Mouse (Mus musculus): ENCODE data around the gene Rpl36al. TPM values are rescaled to one million over a fixed set of nuclear protein-coding genes. Genes with fewer than 3 reads are reported as not detected.
"Not testable (repeated sequence)": the region's sequence is repeated elsewhere in the genome, so short reads cannot be mapped to it uniquely, and the experiment has no call there.

The Rpl36al gene
- polyA plus RNA-seq, 1 experiment from 2014 or later: 510 TPM

DNA sequence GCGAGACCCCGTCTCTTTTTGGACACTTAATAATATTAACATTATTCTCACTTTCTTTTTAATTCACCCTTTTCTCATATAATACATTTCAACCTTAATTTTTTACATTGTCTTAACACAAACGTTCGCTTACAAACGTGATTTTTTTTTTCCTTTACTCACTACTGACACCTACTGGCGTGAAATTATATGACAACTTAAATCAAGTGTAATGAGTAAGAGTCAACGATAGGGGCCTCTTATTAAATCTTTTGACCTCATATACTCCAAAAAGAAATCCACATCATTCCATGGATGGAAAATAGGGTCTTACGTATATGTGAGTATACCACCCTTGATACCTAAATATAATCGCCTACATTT is 24.3 kb downstream of the Rpl36al start:
- Histone ChIP-seq H3K4me2 (replicated peaks; ENCODE audit: low read depth, low read length) (0 out of 2 replicates have a peak overlapping the region, but pooled peaks have one; percentile 11), H3K4me3 (ENCODE audit: low read depth, low read length) (peak overlapping the region; percentile 12; the same call in 1 of the 2 replicates), H3K27ac (ENCODE audit: low read length) (no peak overlapping the region), H3K4me1 (ENCODE audit: insufficient read depth, low read depth, low read length) (peaks cover 4% of the 10 kb centered on the region; the same call in 1 of the 2 replicates), H3K9ac (replicated peaks; ENCODE audit: low read depth) (no peak overlapping the region), H3K27me3 (replicated peaks; ENCODE audit: insufficient read depth, low read length) (no peaks in the 10 kb centered on the region), H3K9me3 (ENCODE audit: low read length) (no peaks in the 10 kb centered on the region), H3K36me3 (ENCODE audit: insufficient read depth, low read length) (0 out of 2 replicates have a peak, but pooled peaks cover 4% of the 10 kb centered on the region)
- WGBS: 4% methylated on average over 9 of the region's 9 CpGs
- DNase-seq (ENCODE audit: low spot score) (peak; percentile 88), ATAC-seq (peak; percentile 6)
- TF ChIP-seq CTCF (IDR thresholded peaks at IDR 0.05): peak; percentile 79
- TF ChIP-seq EP300 (IDR thresholded peaks at IDR 0.05): peak; percentile 16; the same call in 1 of the 2 replicates

DNA sequence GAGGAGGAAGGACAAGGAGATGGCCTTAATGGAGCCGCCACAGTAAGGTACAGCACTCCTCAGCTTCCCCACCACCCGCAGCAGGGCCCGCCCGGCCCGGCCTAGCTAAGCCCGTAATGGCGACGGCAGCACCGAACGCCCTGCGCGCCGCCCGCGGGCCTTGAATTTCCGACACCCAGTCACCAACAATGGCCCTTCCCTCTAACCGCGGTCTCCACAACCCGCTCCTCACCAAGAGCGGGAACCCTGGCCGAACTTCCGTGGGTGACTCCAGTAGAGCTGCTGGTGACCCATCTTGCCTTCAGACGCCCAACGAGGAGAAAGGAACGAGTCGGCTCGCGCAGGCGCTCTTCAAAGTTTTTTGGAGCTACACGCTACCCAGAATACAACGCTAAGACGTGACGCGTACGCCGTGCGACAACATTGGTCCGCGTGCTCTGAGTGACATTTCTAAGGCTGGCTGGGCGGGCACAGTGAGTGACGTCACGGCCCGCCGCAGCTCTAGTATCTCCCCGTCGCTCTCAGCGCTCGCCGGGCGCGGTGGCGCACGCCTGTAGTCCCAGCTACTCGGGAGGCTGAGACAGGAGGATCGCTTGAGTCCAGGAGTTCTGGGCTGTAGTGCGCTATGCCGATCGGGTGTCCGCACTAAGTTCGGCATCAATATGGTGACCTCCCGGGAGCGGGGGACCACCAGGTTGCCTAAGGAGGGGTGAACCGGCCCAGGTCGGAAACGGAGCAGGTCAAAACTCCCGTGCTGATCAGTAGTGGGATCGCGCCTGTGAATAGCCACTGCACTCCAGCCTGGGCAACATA is 24.9 kb downstream of the Rpl36al start, which contains the start of gene Rps29:
Gene Rps29, minus strand, starts transcription at position 422 of the 813 bp plus-strand sequence.
- H3K36me3 ChIP-seq (ENCODE audit: insufficient read depth, low read length); H3K27me3 ChIP-seq (replicated peaks; ENCODE audit: insufficient read depth, low read length); H3K4me1 ChIP-seq (ENCODE audit: insufficient read depth, low read depth, low read length); H3K9me3 ChIP-seq (ENCODE audit: low read length): not testable (repeated sequence)
- peak within 1 kb of the TSS; percentile 66 for H3K4me2 ChIP-seq (replicated peaks; ENCODE audit: low read depth, low read length)
- under 1% methylated on average over 54 of the region's 68 CpGs for WGBS
- ATAC-seq (peak; percentile 99), DNase-seq (ENCODE audit: low spot score) (peak; percentile 99)
- peak within 1 kb of the TSS; percentile 92 for H3K27ac ChIP-seq (ENCODE audit: low read length)
- H3K9ac ChIP-seq (replicated peaks; ENCODE audit: low read depth): peak within 1 kb of the TSS; percentile 63
- peak within 1 kb of the TSS; percentile 53 for H3K4me3 ChIP-seq (ENCODE audit: low read depth, low read length)

DNA sequence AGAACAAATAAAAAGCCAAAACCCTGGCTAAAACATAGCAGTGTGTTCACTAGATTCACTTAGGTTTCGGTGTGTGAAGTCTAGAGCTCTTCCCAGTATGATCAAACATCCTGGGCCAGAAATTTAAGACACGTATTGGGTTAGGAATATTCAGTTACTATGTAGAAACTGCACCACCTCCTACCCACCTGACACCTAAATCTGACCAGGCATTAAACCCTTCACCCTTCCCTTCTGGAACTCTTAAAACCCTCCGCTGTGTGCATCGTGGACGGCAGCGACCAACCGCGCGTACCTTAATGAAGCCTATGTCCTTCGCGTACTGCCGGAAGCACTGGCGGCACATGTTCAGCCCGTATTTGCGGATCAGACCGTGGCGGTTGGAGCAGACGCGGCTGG is 25.5 kb downstream of the Rpl36al start:
- ATAC-seq: no peak
- H3K36me3 ChIP-seq (ENCODE audit: insufficient read depth, low read length): 0 out of 2 replicates have a peak, but pooled peaks cover 4% of the 10 kb centered on the region
- peak overlapping the region; percentile 92 for H3K27ac ChIP-seq (ENCODE audit: low read length)
- no peak for TF ChIP-seq EP300 (IDR thresholded peaks at IDR 0.05)
- no peak for TF ChIP-seq CTCF (IDR thresholded peaks at IDR 0.05)
- peaks cover 4% of the 10 kb centered on the region; the same call in 1 of the 2 replicates for H3K4me1 ChIP-seq (ENCODE audit: insufficient read depth, low read depth, low read length)
- H3K9ac ChIP-seq (replicated peaks; ENCODE audit: low read depth): peak overlapping the region; percentile 63
- peak overlapping the region; percentile 66 for H3K4me2 ChIP-seq (replicated peaks; ENCODE audit: low read depth, low read length)
- H3K9me3 ChIP-seq (ENCODE audit: low read length): no peaks in the 10 kb centered on the region
- WGBS: under 1% methylated on average over 19 of the region's 19 CpGs
- DNase-seq (ENCODE audit: low spot score): peak; percentile 37
- no peaks in the 10 kb centered on the region for H3K27me3 ChIP-seq (replicated peaks; ENCODE audit: insufficient read depth, low read length)
- H3K4me3 ChIP-seq (ENCODE audit: low read depth, low read length): peak overlapping the region; percentile 53

DNA sequence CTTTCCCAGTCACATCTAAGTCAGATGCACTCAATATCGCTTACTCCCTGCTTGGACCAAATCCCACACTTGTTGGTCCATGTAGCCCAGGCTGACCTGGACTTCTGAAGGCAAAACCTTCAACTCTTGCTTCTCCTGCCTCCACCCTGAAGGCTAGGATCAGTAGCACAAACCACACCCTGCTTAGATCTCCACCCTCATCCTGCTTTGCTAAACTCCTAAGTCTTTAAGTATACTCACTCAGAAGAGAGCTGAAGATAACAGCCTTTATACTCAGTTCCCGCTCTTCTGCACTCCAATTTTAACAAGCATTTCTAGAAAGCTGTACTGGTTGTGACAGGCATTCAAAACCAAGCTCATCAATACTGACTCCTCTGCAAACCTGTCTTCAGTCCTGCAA is 26.8 kb downstream of the Rpl36al start:
- DNase-seq (ENCODE audit: low spot score): no peak
- Histone ChIP-seq H3K36me3 (ENCODE audit: insufficient read depth, low read length) (0 out of 2 replicates have a peak, but pooled peaks cover 4% of the 10 kb centered on the region), H3K27me3 (replicated peaks; ENCODE audit: insufficient read depth, low read length) (no peaks in the 10 kb centered on the region), H3K4me1 (ENCODE audit: insufficient read depth, low read depth, low read length) (peaks cover 4% of the 10 kb centered on the region; the same call in 1 of the 2 replicates), H3K27ac (ENCODE audit: low read length) (no peak overlapping the region), H3K4me2 (replicated peaks; ENCODE audit: low read depth, low read length) (no peak overlapping the region), H3K9me3 (ENCODE audit: low read length) (no peaks in the 10 kb centered on the region), H3K4me3 (ENCODE audit: low read depth, low read length) (no peak overlapping the region), H3K9ac (replicated peaks; ENCODE audit: low read depth) (no peak overlapping the region)
- ATAC-seq: no peak
- 90% methylated on average over 2 of the region's 2 CpGs for WGBS
- TF ChIP-seq EP300 (IDR thresholded peaks at IDR 0.05) (no peak), CTCF (IDR thresholded peaks at IDR 0.05) (no peak)

DNA sequence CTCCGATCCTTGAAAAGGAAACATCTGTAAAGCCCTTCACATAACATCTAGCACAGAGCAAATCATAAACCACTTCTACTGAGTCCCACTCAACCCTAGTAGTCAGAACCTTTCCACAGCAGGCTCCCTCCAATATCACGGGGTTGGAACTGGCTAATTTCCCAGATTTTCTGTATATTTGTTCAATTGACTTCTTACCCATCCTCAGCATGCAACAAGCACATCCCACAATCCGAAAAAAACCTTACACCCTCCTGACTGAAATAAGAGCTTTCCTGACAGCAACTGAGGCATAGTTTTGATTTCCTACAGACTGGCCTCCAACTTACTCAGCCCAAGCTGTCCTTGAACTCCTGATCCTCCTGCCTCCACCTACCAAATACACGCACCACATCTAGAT is 27.4 kb downstream of the Rpl36al start:
- DNase-seq (ENCODE audit: low spot score): no peak
- no peaks in the 10 kb centered on the region for H3K9me3 ChIP-seq (ENCODE audit: low read length)
- 73% methylated on average over 4 of the region's 4 CpGs for WGBS

DNA sequence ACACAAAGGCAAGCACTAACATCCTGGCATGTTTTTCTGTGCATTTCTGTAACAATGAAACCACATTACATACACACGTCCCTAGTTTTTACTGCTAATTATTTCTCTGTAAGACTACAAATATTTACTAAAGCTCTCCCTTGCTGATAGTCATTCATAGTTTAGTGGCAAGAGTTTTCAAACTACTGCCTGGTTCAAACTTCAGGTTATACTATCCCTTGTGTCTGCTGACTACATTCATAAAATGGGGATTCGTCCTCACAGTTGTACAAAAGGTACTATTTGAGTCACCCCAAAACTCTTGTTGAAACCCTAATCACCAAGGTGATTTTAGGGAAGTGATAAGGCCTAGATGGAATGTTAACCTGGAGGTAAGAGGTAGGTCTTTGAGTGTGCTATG is 28.0 kb downstream of the Rpl36al start:
- 79% methylated on average over 2 of the region's 2 CpGs for WGBS
- H3K36me3 ChIP-seq (ENCODE audit: insufficient read depth, low read length): 0 out of 2 replicates have a peak, but pooled peaks cover 4% of the 10 kb centered on the region
- H3K9me3 ChIP-seq (ENCODE audit: low read length): no peaks in the 10 kb centered on the region

More for the DNA sequence above, 27.4 kb downstream of the Rpl36al start:
- no peak for ATAC-seq
- Histone ChIP-seq H3K4me2 (replicated peaks; ENCODE audit: low read depth, low read length) (no peak overlapping the region), H3K27me3 (replicated peaks; ENCODE audit: insufficient read depth, low read length) (no peaks in the 10 kb centered on the region), H3K9ac (replicated peaks; ENCODE audit: low read depth) (no peak overlapping the region), H3K36me3 (ENCODE audit: insufficient read depth, low read length) (0 out of 2 replicates have a peak, but pooled peaks cover 4% of the 10 kb centered on the region), H3K4me1 (ENCODE audit: insufficient read depth, low read depth, low read length) (peaks cover 4% of the 10 kb centered on the region; the same call in 1 of the 2 replicates), H3K4me3 (ENCODE audit: low read depth, low read length) (no peak overlapping the region), H3K27ac (ENCODE audit: low read length) (no peak overlapping the region)
- TF ChIP-seq CTCF (IDR thresholded peaks at IDR 0.05): no peak
- no peak for TF ChIP-seq EP300 (IDR thresholded peaks at IDR 0.05)

More for the DNA sequence above, 28.0 kb downstream of the Rpl36al start:
- H3K4me1 ChIP-seq (ENCODE audit: insufficient read depth, low read depth, low read length): peaks cover 4% of the 10 kb centered on the region; the same call in 1 of the 2 replicates
- H3K27ac ChIP-seq (ENCODE audit: low read length): no peak overlapping the region
- DNase-seq (ENCODE audit: low spot score) (no peak), ATAC-seq (no peak)
- no peak overlapping the region for H3K4me3 ChIP-seq (ENCODE audit: low read depth, low read length)
- no peak overlapping the region for H3K9ac ChIP-seq (replicated peaks; ENCODE audit: low read depth)
- TF ChIP-seq EP300 (IDR thresholded peaks at IDR 0.05) (no peak), CTCF (IDR thresholded peaks at IDR 0.05) (no peak)
- no peaks in the 10 kb centered on the region for H3K27me3 ChIP-seq (replicated peaks; ENCODE audit: insufficient read depth, low read length)
- no peak overlapping the region for H3K4me2 ChIP-seq (replicated peaks; ENCODE audit: low read depth, low read length)

All from lung, postnatal 0 days (tissue).